Mouse (Mus musculus) neural tube, embryonic 11.5 days (tissue): ENCODE measurements around the gene S100a13. TPM values are rescaled to one million over a fixed set of nuclear protein-coding genes. Genes with fewer than 3 reads are reported as not detected.
A peak's percentile ranks its signal among the peaks of the same experiment; 100 is the strongest.

ENCODE experiments used
- ATAC-seq: fragments of 200-750 bp; cut with Nextera tagmentation; 2 replicates; pipeline ENCODE4 v1.8.0; 2017; ENCODE audit warnings: moderate number of reproducible peaks, mild to moderate bottlenecking, moderate TSS enrichment, moderate library complexity; ENCODE audit not compliant: insufficient read depth, low FRiP score, low TSS enrichment
- DNase-seq: peaks from one replicate; pipeline ENCODE4 v3.0.0-alpha.2; 2015; ENCODE audit warnings: low spot score
- H3K27ac ChIP-seq: fragments of 300-500 bp; sonication (generic); 2 replicates; pipeline ENCODE4 v1.5.1; 2014; ENCODE audit warnings: low read depth, mild to moderate bottlenecking, low read length
- H3K27me3 ChIP-seq: fragments of 300-500 bp; sonication (generic); 2 replicates; pipeline ENCODE4 v1.6.1; 2014; ENCODE audit warnings: mild to moderate bottlenecking, low read length, mixed read lengths; ENCODE audit not compliant: control insufficient read depth, insufficient read depth
- H3K36me3 ChIP-seq: fragments of 300-500 bp; sonication (generic); 2 replicates; pipeline ENCODE4 v1.6.1; 2014; ENCODE audit warnings: mild to moderate bottlenecking, low read length, moderate library complexity, mixed read lengths; ENCODE audit not compliant: control insufficient read depth, insufficient read depth
- H3K4me1 ChIP-seq: fragments of 300-500 bp; sonication (generic); 2 replicates; pipeline ENCODE4 v1.6.1; 2014; ENCODE audit warnings: low read length, mixed read lengths; ENCODE audit not compliant: control insufficient read depth, insufficient read depth
- H3K4me2 ChIP-seq: fragments of 300-500 bp; sonication (generic); 2 replicates; pipeline ENCODE4 v1.6.1; 2014; ENCODE audit warnings: low read depth, mild to moderate bottlenecking, moderate library complexity
- H3K4me3 ChIP-seq: fragments of 300-500 bp; sonication (generic); 2 replicates; pipeline ENCODE4 v1.5.1; 2014; ENCODE audit warnings: low read depth, low read length
- H3K9ac ChIP-seq: fragments of 300-500 bp; sonication (generic); 2 replicates; pipeline ENCODE4 v1.6.1; 2014; ENCODE audit warnings: mild to moderate bottlenecking, low read length
- H3K9me3 ChIP-seq: fragments of 300-500 bp; sonication (generic); 2 replicates; pipeline ENCODE4 v1.6.1; 2016; ENCODE audit warnings: low read length; ENCODE audit not compliant: control insufficient read depth
- WGBS: fragments of 180-500 bp; shearing (Covaris S2); extraction: QIAGEN DNeasy Blood & Tissue Kit; methylation state at CpG from one replicate; pipeline ENCODE4 v1.1.7; 2014; 5-methylcytosine and 5-hydroxymethylcytosine counted together
- polyA plus RNA-seq: library from polyadenylated mRNA; unstranded; fragments of >200 nt; fragmentation: Nextera tagmentation; extraction: Ambion mirVana; gene quantifications from 2 replicates; pipeline ENCODE4 v1.2.1, GENCODE M21; 2014

S100a13 gene
- polyA plus RNA-seq, 1 experiment from 2014 or later: 11.2 TPM

GRCm38 (mm10) chr3:90512948-90513642 lies 1.1 kb upstream of the S100a13 start:
- H3K27me3 ChIP-seq: no peaks in the 10 kb centered on the region
- H3K4me2 ChIP-seq: no peak overlapping the region
- WGBS: 74% methylated on average over 9 of the region's 9 CpGs
- H3K27ac ChIP-seq: no peak overlapping the region
- H3K4me3 ChIP-seq: no peak overlapping the region
- ATAC-seq (no peak), DNase-seq (no peak)
- H3K9ac ChIP-seq: no peak overlapping the region
- peaks cover 3% of the 10 kb centered on the region for H3K4me1 ChIP-seq
- no peaks in the 10 kb centered on the region for H3K9me3 ChIP-seq
- H3K36me3 ChIP-seq: no peaks in the 10 kb centered on the region

- Histone ChIP-seq H3K4me2 (peak overlapping the region; percentile 62), H3K4me3 (peak overlapping the region; percentile 25), H3K27me3 (no peaks in the 10 kb centered on the region), H3K9ac (peak overlapping the region; percentile 45; the same call in 1 of the 2 replicates), H3K4me1 (peaks cover 2% of the 10 kb centered on the region; the same call in 1 of the 2 replicates), H3K36me3 (no peaks in the 10 kb centered on the region), H3K27ac (no peak overlapping the region), H3K9me3 (no peaks in the 10 kb centered on the region)
- ATAC-seq (0 out of 2 replicates have a peak, but pooled peaks have one; percentile 51), DNase-seq (peak; percentile 64)
- WGBS: 1% methylated on average over 10 of the region's 10 CpGs
These were observed 456 bp downstream of the S100a13 start for GRCm38 (mm10) chr3:90514691-90515090.

GRCm38 (mm10) chr3:90515242-90515641 lies 1.0 kb downstream of the S100a13 start:
- H3K9me3 ChIP-seq: no peaks in the 10 kb centered on the region
- H3K4me1 ChIP-seq: peaks cover 2% of the 10 kb centered on the region; the same call in 1 of the 2 replicates
- DNase-seq (no peak), ATAC-seq (no peak)
- WGBS: 47% methylated on average over 1 of the region's 1 CpGs
- H3K27ac ChIP-seq: no peak overlapping the region
- 0 out of 2 replicates have a peak overlapping the region, but pooled peaks have one; percentile 15 for H3K9ac ChIP-seq
- peak overlapping the region; percentile 25 for H3K4me3 ChIP-seq
- H3K27me3 ChIP-seq: no peaks in the 10 kb centered on the region
- H3K36me3 ChIP-seq: no peaks in the 10 kb centered on the region
- peak overlapping the region; percentile 62 for H3K4me2 ChIP-seq

GRCm38 (mm10) chr3:90515789-90516188 lies 1.6 kb downstream of the S100a13 start:
- Histone ChIP-seq H3K9ac (no peak overlapping the region), H3K27me3 (no peaks in the 10 kb centered on the region), H3K36me3 (no peaks in the 10 kb centered on the region), H3K4me2 (no peak overlapping the region), H3K9me3 (no peaks in the 10 kb centered on the region), H3K4me1 (peaks cover 2% of the 10 kb centered on the region; the same call in 1 of the 2 replicates), H3K27ac (no peak overlapping the region), H3K4me3 (no peak overlapping the region)
- ATAC-seq (no peak), DNase-seq (no peak)
- 89% methylated on average over 4 of the region's 4 CpGs for WGBS

GRCm38 (mm10) chr3:90517711-90518110 lies 3.5 kb downstream of the S100a13 start:
- H3K27me3 ChIP-seq: no peaks in the 10 kb centered on the region

GRCm38 (mm10) chr3:90525421-90525820 lies 11.2 kb downstream of the S100a13 start:
- no peak overlapping the region for H3K4me3 ChIP-seq
- H3K9ac ChIP-seq: no peak overlapping the region
- WGBS: 48% methylated on average over 4 of the region's 4 CpGs
- no peak overlapping the region for H3K4me2 ChIP-seq
- H3K36me3 ChIP-seq: no peaks in the 10 kb centered on the region
- H3K27me3 ChIP-seq: no peaks in the 10 kb centered on the region
- DNase-seq (no peak), ATAC-seq (no peak)
- H3K9me3 ChIP-seq: no peaks in the 10 kb centered on the region
- no peaks in the 10 kb centered on the region for H3K4me1 ChIP-seq
- H3K27ac ChIP-seq: no peak overlapping the region

More at GRCm38 (mm10) chr3:90517711-90518110, 3.5 kb downstream of the S100a13 start:
- Histone ChIP-seq H3K4me1 (peaks cover 2% of the 10 kb centered on the region; the same call in 1 of the 2 replicates), H3K36me3 (no peaks in the 10 kb centered on the region), H3K9ac (no peak overlapping the region), H3K4me3 (no peak overlapping the region), H3K9me3 (no peaks in the 10 kb centered on the region), H3K4me2 (no peak overlapping the region), H3K27ac (no peak overlapping the region)
- ATAC-seq (no peak), DNase-seq (no peak)
- 88% methylated on average over 4 of the region's 4 CpGs for WGBS

GRCm38 (mm10) chr3:90526076-90526475 lies 11.8 kb downstream of the S100a13 start:
- H3K9ac ChIP-seq: no peak overlapping the region
- ATAC-seq (no peak), DNase-seq (no peak)
- H3K36me3 ChIP-seq: no peaks in the 10 kb centered on the region
- H3K9me3 ChIP-seq: no peaks in the 10 kb centered on the region
- H3K27me3 ChIP-seq: no peaks in the 10 kb centered on the region
- no peak overlapping the region for H3K27ac ChIP-seq
- H3K4me3 ChIP-seq: no peak overlapping the region
- 70% methylated on average over 2 of the region's 2 CpGs for WGBS
- no peak overlapping the region for H3K4me2 ChIP-seq
- no peaks in the 10 kb centered on the region for H3K4me1 ChIP-seq

- no peaks in the 10 kb centered on the region for H3K36me3 ChIP-seq
- no peaks in the 10 kb centered on the region for H3K4me1 ChIP-seq
- DNase-seq: no peak
- ATAC-seq: no peak
- no peak within 1 kb of the TSS for H3K9ac ChIP-seq
- H3K27me3 ChIP-seq: no peaks in the 10 kb centered on the region
- WGBS: 69% methylated on average over 5 of the region's 5 CpGs
- no peak within 1 kb of the TSS for H3K27ac ChIP-seq
- no peaks in the 10 kb centered on the region for H3K9me3 ChIP-seq
- no peak within 1 kb of the TSS for H3K4me2 ChIP-seq
- H3K4me3 ChIP-seq: no peak within 1 kb of the TSS
These were observed 12.3 kb downstream of the S100a13 start, which contains the start of gene S100a14 for GRCm38 (mm10) chr3:90526580-90526979. Gene S100a14 (plus strand): TSS chr3:90526856.

- no peak overlapping the region for H3K27ac ChIP-seq
- WGBS: 90% methylated on average over 7 of the region's 7 CpGs
- no peak overlapping the region for H3K9ac ChIP-seq
- ATAC-seq: no peak
- no peak for DNase-seq
- no peaks in the 10 kb centered on the region for H3K27me3 ChIP-seq
- no peaks in the 10 kb centered on the region for H3K36me3 ChIP-seq
- no peaks in the 10 kb centered on the region for H3K9me3 ChIP-seq
- no peak overlapping the region for H3K4me2 ChIP-seq
- no peaks in the 10 kb centered on the region for H3K4me1 ChIP-seq
- no peak overlapping the region for H3K4me3 ChIP-seq
These were observed 13.1 kb downstream of the S100a13 start for GRCm38 (mm10) chr3:90527291-90527873.
